Mouse (Mus musculus): Measurements from ENCODE around the gene Stxbp3.
A peak's percentile ranks its signal among the peaks of the same experiment; 100 is the strongest.

Stxbp3 gene

GRCm38 (mm10) chr3:108762597-108763111 lies 77.7 kb downstream of the Stxbp3 start:
- DNase-seq: no peak

- peak; percentile 13 for DNase-seq
Measured at GRCm38 (mm10) chr3:108759566-108760420, 80.5 kb downstream of the Stxbp3 start.

- no peak for DNase-seq
Measured at GRCm38 (mm10) chr3:108757570-108757969, 82.8 kb downstream of the Stxbp3 start.

- DNase-seq: no peak
Measured at GRCm38 (mm10) chr3:108756131-108756530, 84.2 kb downstream of the Stxbp3 start.

GRCm38 (mm10) chr3:108755542-108755941 lies 84.8 kb downstream of the Stxbp3 start:
- DNase-seq: no peak

- DNase-seq: no peak
Measured at GRCm38 (mm10) chr3:108754541-108754940, 85.8 kb downstream of the Stxbp3 start.

- no peak for DNase-seq
Measured at GRCm38 (mm10) chr3:108751691-108752090, 88.6 kb downstream of the Stxbp3 start.

GRCm38 (mm10) chr3:108751061-108751460 lies 89.3 kb downstream of the Stxbp3 start:
- no peak for DNase-seq

- DNase-seq: no peak
Measured at GRCm38 (mm10) chr3:108744060-108744459, 96.3 kb downstream of the Stxbp3 start.
